Mouse (Mus musculus) macrophage (primary cell): Measurements from ENCODE around the gene Tmem218. TPM values are rescaled to one million over a fixed set of nuclear protein-coding genes. Genes with fewer than 3 reads are reported as not detected.

Experiments used
- H3K27ac ChIP-seq: fragments of 350-480 bp; formaldehyde crosslinking; 2 replicates; pipeline ENCODE4 v1.9.0; 2021
- H3K36me3 ChIP-seq: fragments of 350-480 bp; formaldehyde crosslinking; 2 replicates; pipeline ENCODE4 v1.9.0; 2021; ENCODE audit errors: inconsistent target
- H3K4me3 ChIP-seq: fragments of 350-480 bp; formaldehyde crosslinking; 2 replicates; pipeline ENCODE4 v1.9.0; 2021; ENCODE audit errors: inconsistent target
- H3K79me2 ChIP-seq: fragments of 350-480 bp; formaldehyde crosslinking; 2 replicates; pipeline ENCODE4 v1.9.0; 2021; ENCODE audit errors: inconsistent target
- WGBS: methylation state at CpG from one replicate; pipeline ENCODE4 v1.1.7; 2026; ENCODE audit warnings: inconsistent platforms; ENCODE audit not compliant: missing documents; 5-methylcytosine and 5-hydroxymethylcytosine counted together
- polyA plus RNA-seq: library from polyadenylated mRNA; stranded (reverse); fragments of 250-400 nt; gene quantifications from 3 replicates; pipeline ENCODE4 v1.2.4, GENCODE M21; 2018; ENCODE audit warnings: inconsistent platforms

Gene Tmem218
- polyA plus RNA-seq, 1 experiment from 2014 or later = 2.8 TPM

DNA sequence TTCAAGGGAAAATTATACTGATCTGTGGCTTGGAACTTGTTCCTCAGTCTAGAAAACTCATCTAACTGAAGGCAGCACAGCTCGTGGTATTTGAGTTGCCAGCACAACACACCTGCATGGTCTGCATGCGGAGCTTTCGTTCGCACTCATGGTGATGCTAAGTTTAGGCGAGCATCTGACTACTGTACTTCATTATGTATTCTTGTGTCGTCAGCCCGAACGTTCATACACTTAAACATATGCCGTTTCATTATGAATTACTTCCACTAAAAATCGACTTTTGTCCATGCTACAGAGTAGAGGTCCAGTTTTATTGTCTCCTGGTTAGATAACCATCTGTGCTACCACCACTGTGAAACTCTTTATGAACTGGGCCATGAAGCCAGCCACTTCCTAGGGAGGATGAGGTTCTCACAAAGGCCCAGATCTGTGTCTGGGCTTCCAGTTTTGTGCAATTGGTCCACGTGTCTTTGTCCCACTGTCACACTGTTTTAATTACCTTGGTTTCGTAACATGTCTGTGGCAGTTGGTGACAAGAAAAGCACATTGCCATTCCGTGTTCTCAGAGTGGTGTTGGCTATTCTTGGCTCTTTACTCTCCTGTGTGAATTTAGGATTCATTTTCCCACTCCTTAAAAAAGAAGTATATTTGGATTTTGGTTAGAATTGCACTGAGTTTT lies 5.2 kb downstream of the Tmem218 start:
- Histone ChIP-seq H3K27ac (no peak overlapping the region), H3K79me2 (no peaks in the 10 kb centered on the region), H3K36me3 (no peaks in the 10 kb centered on the region), H3K4me3 (no peak overlapping the region)
- WGBS = 76% methylated on average over 10 of the region's 13 CpGs

DNA sequence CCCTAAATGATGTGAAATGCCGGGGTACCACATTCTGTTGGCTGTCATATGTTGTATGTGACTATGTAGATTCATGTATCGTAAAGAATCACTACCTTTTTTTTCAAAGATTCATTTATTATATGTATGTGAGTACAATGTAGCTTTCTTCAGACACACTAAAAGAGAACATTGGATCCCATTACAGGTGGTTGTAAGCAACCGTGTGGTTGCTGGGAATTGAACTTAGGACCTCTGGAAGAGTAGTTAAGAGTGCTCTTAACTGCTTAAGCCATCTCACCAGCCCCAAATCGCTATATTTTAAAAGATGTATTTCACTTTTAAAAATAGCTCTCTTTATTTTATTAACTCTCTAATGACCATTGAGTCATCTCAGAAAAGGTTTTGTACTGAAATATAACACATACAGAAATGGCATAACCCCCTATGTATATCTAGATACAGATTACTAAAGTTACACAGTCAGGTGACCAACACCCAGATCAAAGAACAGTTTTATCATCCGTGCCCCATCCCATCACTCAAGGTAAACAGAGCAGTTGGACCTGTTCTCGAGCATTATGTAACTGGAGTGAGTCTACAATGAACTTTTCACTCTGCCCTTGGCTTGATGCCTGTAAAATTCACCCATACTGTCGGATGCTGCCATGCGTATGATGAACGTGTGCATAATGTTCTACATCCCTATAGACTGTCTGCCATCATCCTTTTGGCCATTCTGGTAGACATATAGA lies 6.5 kb downstream of the Tmem218 start:
- 93% methylated on average over 8 of the region's 9 CpGs for WGBS
- Histone ChIP-seq H3K36me3 (no peaks in the 10 kb centered on the region), H3K4me3 (no peak overlapping the region), H3K79me2 (no peaks in the 10 kb centered on the region), H3K27ac (no peak overlapping the region)

DNA sequence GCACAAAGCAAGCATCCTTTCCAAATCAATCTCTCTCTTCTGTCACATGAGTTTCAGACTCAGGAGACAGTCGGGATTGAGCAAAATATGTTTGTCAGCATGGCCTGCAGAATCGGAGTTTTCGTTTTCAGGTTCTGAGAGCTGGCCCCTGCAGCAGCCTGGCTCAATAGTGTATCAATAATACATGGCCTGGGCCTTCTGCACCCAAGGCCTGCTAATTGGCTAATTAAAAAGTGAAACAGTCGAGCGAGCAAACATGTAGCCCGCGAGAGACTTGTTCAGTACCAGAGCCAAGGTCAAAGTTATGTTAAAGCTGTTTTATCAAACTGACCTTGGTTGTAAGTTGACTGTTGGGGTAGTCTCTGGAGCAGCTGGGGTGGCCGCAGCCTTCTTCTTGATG lies 12.7 kb downstream of the Tmem218 start:
- Histone ChIP-seq H3K27ac (no peak overlapping the region), H3K4me3 (no peak overlapping the region), H3K36me3 (no peaks in the 10 kb centered on the region), H3K79me2 (no peaks in the 10 kb centered on the region)
- WGBS = 94% methylated on average over 8 of the region's 8 CpGs

DNA sequence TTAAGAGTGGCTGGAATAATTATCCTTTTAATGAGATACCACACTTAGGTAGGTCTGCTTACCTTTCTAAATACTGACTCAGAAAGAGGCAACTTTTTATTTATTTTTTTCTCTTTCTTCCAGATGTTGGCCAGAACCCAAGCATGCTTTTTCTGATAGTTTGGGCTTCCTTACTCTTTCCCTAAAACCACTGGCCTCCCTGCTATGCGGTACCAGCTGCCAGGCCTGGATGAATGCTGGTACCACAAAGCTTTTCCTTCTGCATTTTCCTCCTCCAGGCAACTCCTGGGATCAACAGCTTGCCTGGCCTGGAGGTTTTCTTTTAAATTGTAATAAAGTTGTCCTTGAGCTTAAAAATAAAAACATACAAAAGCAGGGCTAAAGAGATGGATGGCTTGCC lies 17.6 kb downstream of the Tmem218 start:
- 100% methylated on average over 1 of the region's 1 CpGs for WGBS
- Histone ChIP-seq H3K27ac (no peak overlapping the region), H3K36me3 (peaks cover 11% of the 10 kb centered on the region; the same call in 1 of the 2 replicates), H3K4me3 (no peak overlapping the region), H3K79me2 (no peaks in the 10 kb centered on the region)

DNA sequence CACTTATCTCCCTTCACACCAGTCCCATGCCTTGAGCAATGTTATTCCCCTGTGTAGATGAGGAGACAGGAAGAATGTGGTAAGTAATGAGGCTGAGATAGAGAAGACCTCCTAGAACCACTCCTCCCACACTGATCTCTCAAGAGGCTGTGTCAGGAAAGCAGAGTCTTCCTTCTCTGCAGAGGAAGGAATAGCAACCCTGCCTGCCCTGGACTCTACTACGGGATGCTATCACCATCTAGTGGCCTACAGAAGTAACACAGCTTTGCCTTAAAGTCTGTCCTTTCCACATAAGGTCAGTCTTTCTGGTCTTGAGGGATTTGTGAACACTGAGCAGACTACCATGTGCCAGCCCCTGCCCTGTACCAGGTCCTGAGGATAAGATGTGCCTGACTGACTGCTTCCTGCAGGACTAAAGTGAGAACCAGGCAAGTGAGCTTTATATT lies 21.9 kb downstream of the Tmem218 start:
- 0% methylated on average over 1 of the region's 1 CpGs for WGBS
- H3K36me3 ChIP-seq = peaks cover 49% of the 10 kb centered on the region
- H3K27ac ChIP-seq = peak overlapping the region; percentile 32
- peaks cover under 1% of the 10 kb centered on the region; the same call in 1 of the 2 replicates for H3K79me2 ChIP-seq
- no peak overlapping the region for H3K4me3 ChIP-seq

DNA sequence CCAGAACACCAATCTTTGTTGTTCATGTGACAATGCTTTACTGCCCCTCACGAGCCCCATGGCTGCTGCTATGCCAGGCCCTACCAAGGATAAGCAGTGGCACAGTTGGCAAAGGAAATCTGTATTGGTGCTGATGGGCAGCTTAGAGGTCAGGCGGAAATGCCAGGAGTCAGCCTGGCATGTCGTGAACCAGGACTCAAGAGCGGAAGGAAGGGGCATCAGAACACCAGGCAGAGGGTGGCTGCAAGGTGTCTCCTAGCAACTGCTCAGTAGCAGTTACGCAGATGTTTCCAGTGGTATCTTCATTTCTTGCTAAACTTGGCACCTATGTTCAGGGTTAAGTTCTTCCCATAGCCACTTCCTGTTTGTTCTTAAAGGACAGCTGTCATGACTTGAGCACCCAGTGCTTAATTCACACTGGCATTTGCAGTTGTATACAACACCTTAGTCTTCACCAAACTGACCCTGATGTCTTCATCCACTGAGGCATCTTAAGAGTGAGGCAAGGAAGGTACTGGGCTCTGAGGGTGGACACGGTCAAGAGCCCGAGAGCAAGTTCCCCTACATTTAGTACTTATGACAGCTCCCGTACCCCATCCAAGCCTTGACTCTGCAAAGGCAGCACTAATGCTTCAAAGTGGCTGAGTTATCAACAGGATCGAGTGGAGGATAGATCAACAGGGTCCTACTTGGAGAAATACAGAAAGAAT lies 22.6 kb downstream of the Tmem218 start:
- no peak overlapping the region for H3K4me3 ChIP-seq
- peak overlapping the region; percentile 32 for H3K27ac ChIP-seq
- WGBS = 89% methylated on average over 8 of the region's 9 CpGs
- H3K79me2 ChIP-seq = peaks cover 4% of the 10 kb centered on the region; the same call in 1 of the 2 replicates
- H3K36me3 ChIP-seq = peaks cover 57% of the 10 kb centered on the region

DNA sequence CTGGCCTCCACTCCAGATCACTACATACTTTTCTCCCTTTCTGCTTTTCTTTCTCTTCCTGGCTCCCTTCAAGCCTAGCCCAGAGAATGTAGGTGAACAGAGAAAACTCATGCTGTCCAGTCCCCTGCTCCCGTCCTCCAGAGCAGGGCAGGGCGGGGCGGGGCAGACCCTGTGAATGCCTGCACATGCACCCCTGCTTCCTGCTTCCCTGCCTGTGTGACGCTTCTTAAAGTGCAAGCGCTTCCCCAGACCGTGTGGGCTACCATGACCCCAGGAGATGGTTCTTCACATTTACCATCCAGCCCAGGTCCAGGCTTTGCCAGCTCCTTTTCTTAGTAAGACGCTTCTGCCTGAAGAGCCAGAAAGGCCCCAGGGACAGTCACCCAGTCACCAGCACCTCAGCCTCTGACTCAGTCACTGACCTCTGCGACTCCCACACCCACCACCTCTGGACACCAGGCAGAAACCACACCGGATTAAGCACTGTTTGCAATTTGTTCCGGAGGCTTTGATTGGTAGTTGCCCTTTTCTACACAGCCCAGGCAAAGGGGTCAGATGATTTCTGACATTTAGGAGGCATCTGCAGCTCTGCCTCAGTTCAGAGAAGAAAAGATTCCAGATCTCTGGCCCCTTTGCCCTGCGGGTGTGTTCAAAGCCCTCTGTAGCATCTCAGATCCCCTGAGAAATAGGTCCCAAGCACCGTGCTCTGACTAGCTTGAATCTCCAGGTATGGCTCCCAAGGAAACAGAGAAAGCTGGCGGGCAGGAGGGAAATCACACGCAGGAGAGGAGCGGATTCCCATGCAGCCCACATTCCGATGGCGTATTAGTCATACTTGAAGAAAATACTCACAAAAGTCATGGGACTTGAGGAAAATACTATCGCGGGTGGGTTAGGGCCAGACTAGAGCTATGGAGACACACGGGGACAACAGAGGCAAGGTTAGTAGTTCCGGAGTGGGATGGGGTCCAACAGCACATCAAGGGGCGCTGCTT lies 24.5 kb downstream of the Tmem218 start:
- 86% methylated on average over 21 of the region's 22 CpGs for WGBS
- Histone ChIP-seq H3K36me3 (peaks cover 65% of the 10 kb centered on the region), H3K4me3 (no peak overlapping the region), H3K79me2 (peaks cover 4% of the 10 kb centered on the region; the same call in 1 of the 2 replicates), H3K27ac (peak overlapping the region; percentile 15; the same call in 1 of the 2 replicates)

DNA sequence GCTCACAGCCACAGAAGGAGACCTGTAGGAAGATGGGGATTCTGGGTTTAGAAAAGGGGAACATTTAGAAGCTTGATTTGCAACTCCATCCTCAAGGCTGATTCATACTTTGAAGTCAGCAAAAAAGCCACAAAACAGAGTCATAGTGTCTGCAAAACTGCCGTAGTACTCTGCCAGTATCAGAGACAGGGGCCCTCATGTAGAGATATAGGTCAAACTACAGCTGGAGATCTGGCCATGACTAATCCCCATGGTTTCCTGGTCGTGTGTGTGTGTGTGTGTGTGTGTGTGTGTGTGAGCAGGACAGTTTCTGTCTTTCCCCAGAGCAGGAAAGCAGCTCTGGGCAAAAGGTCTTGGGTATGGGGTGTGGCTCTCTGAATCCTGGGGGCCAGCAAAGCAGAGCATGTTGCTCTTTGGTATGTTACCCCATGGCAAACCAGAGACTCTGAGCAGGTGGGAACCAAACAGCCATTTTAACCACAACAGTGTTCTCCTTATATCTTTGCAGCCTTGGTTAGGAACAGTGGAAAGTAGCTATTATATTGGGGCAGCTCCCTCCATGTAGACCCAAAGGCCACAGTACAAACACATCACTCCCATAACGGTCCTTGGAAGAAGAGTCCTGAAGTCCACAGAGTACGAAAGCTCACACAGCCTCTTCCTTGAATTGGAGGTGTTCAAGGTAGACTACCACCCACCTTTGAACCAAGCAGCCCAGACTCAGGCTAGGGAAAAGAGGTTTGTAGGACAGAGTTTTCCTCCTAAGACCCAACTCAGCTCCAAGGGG lies 28.1 kb downstream of the Tmem218 start:
- 59% methylated on average over 3 of the region's 4 CpGs for WGBS
- Histone ChIP-seq H3K27ac (peak overlapping the region; percentile 91), H3K79me2 (peaks cover 35% of the 10 kb centered on the region), H3K36me3 (peaks cover 87% of the 10 kb centered on the region), H3K4me3 (no peak overlapping the region)

DNA sequence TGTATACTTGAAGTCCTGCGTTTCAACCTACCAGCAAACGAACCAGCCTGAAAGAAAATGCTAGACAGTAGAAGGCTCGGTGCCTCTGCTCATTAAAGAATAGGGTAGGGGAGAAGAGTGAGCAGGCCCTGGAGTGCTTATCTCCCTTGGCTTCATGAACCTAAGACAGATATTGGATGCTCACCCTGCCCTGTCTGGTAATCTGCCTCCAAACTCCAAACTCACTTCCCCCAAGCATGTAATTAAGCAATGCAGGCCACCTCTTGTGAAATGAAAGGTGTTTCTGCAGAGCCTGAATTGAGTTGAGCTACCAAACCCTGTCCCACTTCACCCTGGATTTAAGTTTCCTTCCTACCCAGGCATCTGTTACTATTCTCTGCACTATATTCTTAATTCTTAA lies 34.7 kb downstream of the Tmem218 start:
- H3K27ac ChIP-seq = peak overlapping the region; percentile 14
- 98% methylated on average over 3 of the region's 3 CpGs for WGBS
- H3K4me3 ChIP-seq = no peak overlapping the region
- peaks cover 40% of the 10 kb centered on the region for H3K36me3 ChIP-seq
- H3K79me2 ChIP-seq = peaks cover 93% of the 10 kb centered on the region

DNA sequence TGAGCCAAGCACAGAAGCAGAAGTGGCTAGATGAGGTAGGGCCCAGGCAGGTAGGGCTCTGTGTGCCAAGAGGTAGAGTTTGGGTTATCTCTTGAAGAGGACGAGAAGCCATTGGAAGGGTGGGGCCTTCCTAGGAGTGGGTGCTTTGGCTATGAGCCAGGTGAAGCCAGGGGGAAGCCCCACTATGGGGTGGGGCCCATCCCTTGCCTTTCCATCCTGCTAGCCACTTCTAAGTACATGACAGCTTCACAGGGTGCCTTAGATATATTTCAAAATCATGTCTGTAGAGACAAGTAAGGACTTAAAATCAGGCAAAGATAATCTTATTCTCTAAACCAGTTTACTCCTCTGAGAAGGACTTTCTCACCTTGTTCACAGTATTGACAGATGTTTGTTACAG lies 36.6 kb downstream of the Tmem218 start:
- H3K79me2 ChIP-seq = peaks cover 95% of the 10 kb centered on the region
- WGBS = 100% methylated on average over 1 of the region's 1 CpGs
- no peak overlapping the region for H3K4me3 ChIP-seq
- no peak overlapping the region for H3K27ac ChIP-seq
- H3K36me3 ChIP-seq = peaks cover 26% of the 10 kb centered on the region

DNA sequence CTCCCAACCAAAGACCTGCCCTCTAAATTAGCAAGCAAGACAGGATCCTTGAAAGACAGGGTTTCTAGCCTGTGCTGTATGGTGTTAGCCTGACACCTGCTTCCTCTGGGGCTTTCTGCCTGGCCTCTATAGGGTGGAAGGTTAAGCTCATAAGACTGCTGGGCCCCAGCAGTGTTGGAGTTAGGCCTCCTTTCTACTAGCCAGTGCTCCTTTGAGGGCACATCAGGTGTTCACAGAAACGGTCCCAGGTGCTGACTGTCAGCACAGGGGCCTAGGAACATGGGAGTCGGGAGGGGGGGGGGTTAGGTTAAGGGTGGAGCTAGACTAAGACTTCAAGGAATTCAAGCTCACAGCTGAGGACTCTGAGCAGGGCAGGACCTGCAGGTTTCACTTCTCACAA lies 37.4 kb downstream of the Tmem218 start:
- no peak overlapping the region for H3K4me3 ChIP-seq
- WGBS = 61% methylated on average over 2 of the region's 2 CpGs
- peak overlapping the region; percentile 98 for H3K27ac ChIP-seq
- peaks cover 95% of the 10 kb centered on the region for H3K79me2 ChIP-seq
- peaks cover 24% of the 10 kb centered on the region for H3K36me3 ChIP-seq

DNA sequence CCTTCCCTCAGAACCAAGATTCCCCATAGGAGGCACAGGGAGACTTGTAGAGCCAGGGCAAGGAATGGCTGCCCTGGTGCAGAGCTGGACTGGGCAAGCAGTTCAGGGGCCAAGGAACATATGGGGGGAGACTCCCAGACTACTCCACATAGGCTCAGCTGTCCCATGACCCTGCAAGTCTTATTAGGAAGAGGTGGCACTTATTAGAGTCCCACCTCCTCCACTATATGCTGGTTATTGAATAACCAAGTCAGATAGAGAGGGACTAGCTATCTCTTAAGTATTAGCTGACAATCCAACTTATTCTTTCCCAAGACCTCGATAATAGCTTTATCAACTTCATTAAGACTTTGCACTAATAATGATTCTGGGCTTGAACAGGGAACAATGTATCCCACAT lies 37.8 kb downstream of the Tmem218 start:
- WGBS = 100% methylated on average over 1 of the region's 1 CpGs
- Histone ChIP-seq H3K4me3 (no peak overlapping the region), H3K36me3 (peaks cover 23% of the 10 kb centered on the region), H3K27ac (peak overlapping the region; percentile 98), H3K79me2 (peaks cover 95% of the 10 kb centered on the region)

DNA sequence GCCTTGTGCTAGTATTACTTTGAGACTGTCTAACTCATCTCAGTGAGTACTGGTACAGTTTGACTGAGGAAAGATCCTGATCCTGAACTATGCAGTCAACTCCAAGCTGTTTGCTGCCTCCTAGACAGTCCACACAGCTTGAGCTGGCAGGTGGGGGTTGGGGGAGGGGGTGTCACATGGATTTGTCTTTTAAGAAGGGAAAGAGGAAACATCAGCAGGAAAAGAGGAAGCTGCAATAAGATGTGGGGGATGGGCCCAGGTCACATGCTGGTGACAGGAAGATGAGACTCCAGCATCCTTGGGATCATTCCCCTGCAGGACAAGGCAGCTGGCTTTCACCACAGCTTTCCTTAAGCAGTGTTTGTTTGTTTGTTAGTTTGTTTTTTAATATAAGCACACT lies 39.4 kb downstream of the Tmem218 start:
- H3K79me2 ChIP-seq = peaks cover 95% of the 10 kb centered on the region
- H3K4me3 ChIP-seq = no peak overlapping the region
- peak overlapping the region; percentile 98 for H3K27ac ChIP-seq
- H3K36me3 ChIP-seq = peaks cover 15% of the 10 kb centered on the region; the same call in 1 of the 2 replicates
